Mouse (Mus musculus) heart, postnatal 14 days (tissue): ENCODE results near the gene Fcgr4. TPM values are rescaled to one million over a fixed set of nuclear protein-coding genes. Genes with fewer than 3 reads are reported as not detected.
"Not testable (repeated sequence)": the region's sequence is repeated elsewhere in the genome, so short reads cannot be mapped to it uniquely, and the experiment has no call there.

Experiments
- DNase-seq, 2 experiments: peaks; one replicate each; pipeline ENCODE4 v3.0.0; 2021 to 2022
- intact Hi-C: fragments of 180-260 bp; cut with DNase I; formaldehyde crosslinking; loops from one replicate; pipeline ENCODE4 v1.15.1; 2025
- long read RNA-seq, 2 experiments: library from polyadenylated mRNA; stranded (forward); transcript quantifications; one replicate each; pipeline ENCODE4 v2.0.0; 2021
- total RNA-seq, 2 experiments: library from RNA; stranded (reverse); gene quantifications; 2 replicates each; pipeline ENCODE4 v1.2.3; 2021

The Fcgr4 gene
- total RNA-seq, result under 1 TPM; 0.22 to 0.29 TPM
- long read RNA-seq, experiment 1, result 0 reads
- long read RNA-seq, experiment 2, result 0 reads

GRCm38 (mm10) chr1:171018737-171019136, at the start of gene Fcgr4:
Fcgr4 (plus strand) TSS chr1:171018920.
- intact Hi-C loops, result no loop called here
- no peak for DNase-seq

GRCm38 (mm10) chr1:170972494-170972893, 46.2 kb upstream of the Fcgr4 start:
- intact Hi-C loops, result no loop called here
- no peak for DNase-seq

- no peak for DNase-seq
- intact Hi-C loops, result no loop called here
These were observed 45.8 kb upstream of the Fcgr4 start for GRCm38 (mm10) chr1:170972936-170973335.

- no peak for DNase-seq
- intact Hi-C loops, result no loop called here
These were observed 44.5 kb upstream of the Fcgr4 start for GRCm38 (mm10) chr1:170974171-170974570.

GRCm38 (mm10) chr1:170974736-170975135, 44.0 kb upstream of the Fcgr4 start:
- intact Hi-C loops, result no loop called here
- DNase-seq, result no peak

GRCm38 (mm10) chr1:170975350-170975749, 43.4 kb upstream of the Fcgr4 start:
- DNase-seq, intact Hi-C loops: not testable (repeated sequence)

- intact Hi-C loops, result no loop called here
- peak in 1 of 2 experiments; percentile 16 for DNase-seq
These were observed 43.0 kb upstream of the Fcgr4 start for GRCm38 (mm10) chr1:170975751-170976161.

GRCm38 (mm10) chr1:170976447-170976846, 42.3 kb upstream of the Fcgr4 start, which contains the start of gene Fcgr2b:
Fcgr2b (minus strand) TSS chr1:170976547.
- intact Hi-C loops, result no loop called here
- DNase-seq, result no peak

- intact Hi-C loops, result no loop called here
These were observed 40.1 kb upstream of the Fcgr4 start for GRCm38 (mm10) chr1:170978601-170979000.

GRCm38 (mm10) chr1:170981679-170982078, 37.0 kb upstream of the Fcgr4 start:
- intact Hi-C loops, DNase-seq: not testable (repeated sequence)

More at GRCm38 (mm10) chr1:170978601-170979000, 40.1 kb upstream of the Fcgr4 start:
- DNase-seq, result no peak

- intact Hi-C loops, result no loop called here
- no peak for DNase-seq
These were observed 36.4 kb upstream of the Fcgr4 start for GRCm38 (mm10) chr1:170982301-170982700.

- DNase-seq, result no peak
- intact Hi-C loops, result no loop called here
These were observed 35.7 kb upstream of the Fcgr4 start for GRCm38 (mm10) chr1:170983066-170983465.

- intact Hi-C loops, result no loop called here
- DNase-seq, result no peak
These were observed 33.6 kb upstream of the Fcgr4 start for GRCm38 (mm10) chr1:170985092-170985491.

- no peak for DNase-seq
- intact Hi-C loops, result no loop called here
These were observed 32.9 kb upstream of the Fcgr4 start for GRCm38 (mm10) chr1:170985861-170986260.

- no peak for DNase-seq
- intact Hi-C loops, result no loop called here
These were observed 29.1 kb upstream of the Fcgr4 start for GRCm38 (mm10) chr1:170989656-170990055.

- intact Hi-C loops, result loop anchor here (1.0 kb wide), 1 partner anchor 91 kb away; no protein-coding TSS in a partner anchor
- peak; percentile 12 to 33 for DNase-seq
These were observed 26.2 kb upstream of the Fcgr4 start for GRCm38 (mm10) chr1:170992550-170992949.

GRCm38 (mm10) chr1:170996034-170996433, 22.7 kb upstream of the Fcgr4 start:
- intact Hi-C loops, result loop anchor here (1.0 kb wide), 1 partner anchor 95 kb away; no protein-coding TSS in a partner anchor
- DNase-seq, result no peak

- DNase-seq, result peak; percentile 66 to 76
- intact Hi-C loops, result loop anchor here (1.0 kb wide), 1 partner anchor 95 kb away; no protein-coding TSS in a partner anchor
These were observed 22.0 kb upstream of the Fcgr4 start for GRCm38 (mm10) chr1:170996753-170997152.

- intact Hi-C loops, result no loop called here
- peak; percentile 44 to 55 for DNase-seq
These were observed 20.7 kb upstream of the Fcgr4 start for GRCm38 (mm10) chr1:170997756-170998655.

GRCm38 (mm10) chr1:170999811-171000210, 18.9 kb upstream of the Fcgr4 start:
- intact Hi-C loops, result no loop called here
- no peak for DNase-seq

- DNase-seq, result no peak
- intact Hi-C loops, result no loop called here
These were observed 13.6 kb upstream of the Fcgr4 start for GRCm38 (mm10) chr1:171005081-171005480.

- DNase-seq, result no peak
- intact Hi-C loops, result no loop called here
These were observed 13.1 kb upstream of the Fcgr4 start for GRCm38 (mm10) chr1:171005586-171005985.
